Mouse (Mus musculus) neural tube, embryonic 13.5 days (tissue): ENCODE measurements around the gene Cdc42se2. TPM values are rescaled to one million over a fixed set of nuclear protein-coding genes. Genes with fewer than 3 reads are reported as not detected.

Source experiments
- ATAC-seq: fragments of 200-750 bp; cut with Nextera tagmentation; 2 replicates; pipeline ENCODE4 v1.8.0; 2017; ENCODE audit warnings: low read depth, mild to moderate bottlenecking, moderate TSS enrichment, moderate library complexity
- H3K27ac ChIP-seq: fragments of 300-500 bp; sonication (generic); replicated peaks from 2 replicates; pipeline ENCODE4 v1.5.1; 2015; ENCODE audit warnings: moderate library complexity, mild to moderate bottlenecking, inconsistent platforms
- H3K27me3 ChIP-seq: fragments of 300-500 bp; sonication (generic); 2 replicates; pipeline ENCODE4 v1.6.1; 2015; ENCODE audit warnings: mild to moderate bottlenecking, inconsistent platforms
- H3K36me3 ChIP-seq: fragments of 300-500 bp; sonication (generic); 2 replicates; pipeline ENCODE4 v1.6.1; 2015; ENCODE audit warnings: mild to moderate bottlenecking, inconsistent platforms
- H3K4me1 ChIP-seq: fragments of 300-500 bp; sonication (generic); replicated peaks from 2 replicates; pipeline ENCODE4 v1.6.1; 2015; ENCODE audit warnings: inconsistent platforms
- H3K4me2 ChIP-seq: fragments of 300-500 bp; sonication (generic); 2 replicates; pipeline ENCODE4 v1.6.1; 2015; ENCODE audit warnings: inconsistent platforms, mild to moderate bottlenecking, moderate library complexity
- H3K4me3 ChIP-seq: fragments of 300-500 bp; sonication (generic); 2 replicates; pipeline ENCODE4 v1.5.1; 2015; ENCODE audit warnings: mild to moderate bottlenecking, inconsistent platforms
- H3K9ac ChIP-seq: fragments of 300-500 bp; sonication (generic); 2 replicates; pipeline ENCODE4 v1.6.1; 2015; ENCODE audit warnings: moderate library complexity, mild to moderate bottlenecking, inconsistent platforms
- H3K9me3 ChIP-seq: fragments of 300-500 bp; sonication (generic); 2 replicates; pipeline ENCODE4 v1.6.1; 2016; ENCODE audit warnings: inconsistent platforms
- WGBS: fragments of 180-500 bp; shearing (Covaris S2); methylation state at CpG from one replicate; pipeline ENCODE4 v1.1.7; 2015; 5-methylcytosine and 5-hydroxymethylcytosine counted together
- polyA plus RNA-seq: library from polyadenylated mRNA; unstranded; fragments of >200 nt; fragmentation: Nextera tagmentation; extraction: Ambion mirVana; gene quantifications from 2 replicates; pipeline ENCODE4 v1.2.1, GENCODE M21; 2015

Cdc42se2 gene
- polyA plus RNA-seq, 1 experiment from 2014 or later: 134 TPM

DNA sequence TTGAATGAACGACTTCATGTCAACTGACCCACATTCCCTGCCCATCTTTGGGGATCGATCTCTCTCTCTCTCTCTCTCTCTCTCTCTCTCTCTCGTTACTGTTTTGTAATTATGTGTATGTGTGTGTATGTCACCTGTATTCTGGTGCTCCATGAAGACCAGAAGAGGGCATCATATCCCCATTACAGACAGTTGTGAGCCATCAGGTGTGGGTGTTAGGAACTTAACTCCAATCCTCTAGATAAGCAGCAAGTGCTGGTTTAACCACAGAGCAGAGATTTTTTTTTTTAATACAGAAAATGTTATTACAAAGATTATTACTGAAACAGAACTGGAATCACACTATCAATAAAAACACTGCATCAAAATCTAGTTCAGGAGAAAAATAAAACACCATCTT, 1.9 kb downstream of the Cdc42se2 start:
- Histone ChIP-seq H3K4me3 (peak overlapping the region; percentile 75), H3K9ac (peak overlapping the region; percentile 97; the same call in 1 of the 2 replicates), H3K27me3 (no peaks in the 10 kb centered on the region), H3K9me3 (no peaks in the 10 kb centered on the region), H3K4me1 (peaks cover 47% of the 10 kb centered on the region), H3K4me2 (peak overlapping the region; percentile 72), H3K27ac (no peak overlapping the region), H3K36me3 (no peaks in the 10 kb centered on the region)
- no peak for ATAC-seq
- WGBS: 89% methylated on average over 3 of the region's 3 CpGs

DNA sequence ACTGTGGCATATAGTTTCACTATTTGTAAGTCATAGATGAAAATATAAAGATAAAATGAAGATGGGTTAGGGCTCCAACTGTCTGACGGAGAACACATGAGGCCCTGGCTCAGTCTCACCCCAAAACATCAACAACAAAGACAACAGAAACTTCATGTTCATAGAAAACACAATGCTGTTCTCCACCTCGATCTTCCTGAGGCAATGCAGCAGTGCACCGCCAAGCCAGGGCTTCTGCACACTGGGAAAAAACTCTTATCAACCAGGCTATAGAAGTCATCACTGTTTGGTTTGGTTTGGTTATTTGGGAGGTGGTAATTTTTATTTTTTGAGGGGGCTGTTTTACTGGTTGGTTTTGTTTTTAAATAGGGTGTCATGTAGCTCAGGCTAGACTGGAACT, 3.0 kb downstream of the Cdc42se2 start:
- Histone ChIP-seq H3K4me3 (no peak overlapping the region), H3K9me3 (no peaks in the 10 kb centered on the region), H3K9ac (no peak overlapping the region), H3K4me2 (peak overlapping the region; percentile 13; the same call in 1 of the 2 replicates), H3K27me3 (no peaks in the 10 kb centered on the region), H3K27ac (no peak overlapping the region), H3K36me3 (no peaks in the 10 kb centered on the region), H3K4me1 (peaks cover 47% of the 10 kb centered on the region)
- ATAC-seq: no peak
- 94% methylated on average over 3 of the region's 3 CpGs for WGBS

DNA sequence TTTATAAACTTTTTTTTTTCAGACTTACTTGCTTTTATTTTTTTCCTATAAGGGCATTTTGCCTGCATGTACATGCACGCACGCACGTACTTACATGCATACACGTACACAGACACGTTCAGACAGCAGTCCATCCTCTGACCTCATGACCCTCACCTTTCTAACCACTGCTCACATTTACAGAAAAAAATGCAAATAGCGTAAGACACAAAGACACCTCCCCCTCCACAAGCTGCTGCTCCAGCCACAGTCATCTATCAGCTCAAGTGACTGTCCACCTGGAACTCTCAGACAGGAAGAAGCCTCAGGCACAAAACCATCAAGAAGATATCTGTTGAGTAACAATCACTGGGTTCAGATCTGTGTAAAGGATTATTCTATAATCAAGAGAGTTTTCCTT, 5.2 kb downstream of the Cdc42se2 start:
- H3K4me1 ChIP-seq: peaks cover 58% of the 10 kb centered on the region
- H3K9ac ChIP-seq: no peak overlapping the region
- ATAC-seq: no peak
- no peak overlapping the region for H3K4me3 ChIP-seq
- no peak overlapping the region for H3K4me2 ChIP-seq
- no peaks in the 10 kb centered on the region for H3K9me3 ChIP-seq
- no peak overlapping the region for H3K27ac ChIP-seq
- no peaks in the 10 kb centered on the region for H3K27me3 ChIP-seq
- H3K36me3 ChIP-seq: no peaks in the 10 kb centered on the region
- 82% methylated on average over 6 of the region's 6 CpGs for WGBS

- ATAC-seq: no peak
- no peak overlapping the region for H3K4me2 ChIP-seq
- H3K9ac ChIP-seq: no peak overlapping the region
- H3K9me3 ChIP-seq: no peaks in the 10 kb centered on the region
- no peak overlapping the region for H3K27ac ChIP-seq
- no peaks in the 10 kb centered on the region for H3K27me3 ChIP-seq
- no peak overlapping the region for H3K4me3 ChIP-seq
- 90% methylated on average over 1 of the region's 1 CpGs for WGBS
- H3K4me1 ChIP-seq: peaks cover 59% of the 10 kb centered on the region
- H3K36me3 ChIP-seq: no peaks in the 10 kb centered on the region
Observed at GRCm38 (mm10) chr11:54779946-54780345, 7.5 kb downstream of the Cdc42se2 start.

GRCm38 (mm10) chr11:54778131-54778844, 9.2 kb downstream of the Cdc42se2 start:
- Histone ChIP-seq H3K4me1 (peaks cover 47% of the 10 kb centered on the region), H3K9me3 (no peaks in the 10 kb centered on the region), H3K27me3 (no peaks in the 10 kb centered on the region), H3K9ac (no peak overlapping the region), H3K36me3 (no peaks in the 10 kb centered on the region), H3K4me3 (no peak overlapping the region), H3K4me2 (no peak overlapping the region), H3K27ac (peak overlapping the region; percentile 33; the same call in 1 of the 2 replicates)
- no peak for ATAC-seq
- 62% methylated on average over 1 of the region's 1 CpGs for WGBS

- H3K36me3 ChIP-seq: no peaks in the 10 kb centered on the region
- H3K27me3 ChIP-seq: no peaks in the 10 kb centered on the region
- 74% methylated on average over 6 of the region's 6 CpGs for WGBS
- H3K4me3 ChIP-seq: no peak overlapping the region
- no peak overlapping the region for H3K9ac ChIP-seq
- H3K9me3 ChIP-seq: no peaks in the 10 kb centered on the region
- no peak for ATAC-seq
- H3K27ac ChIP-seq: 0 out of 2 replicates have a peak overlapping the region, but pooled peaks have one; percentile 33
- H3K4me2 ChIP-seq: no peak overlapping the region
- peaks cover 48% of the 10 kb centered on the region for H3K4me1 ChIP-seq
Observed at GRCm38 (mm10) chr11:54777387-54778130, 9.9 kb downstream of the Cdc42se2 start.

GRCm38 (mm10) chr11:54776735-54777333, 10.6 kb downstream of the Cdc42se2 start:
- Histone ChIP-seq H3K4me3 (no peak overlapping the region), H3K9ac (no peak overlapping the region), H3K27ac (no peak overlapping the region), H3K9me3 (no peaks in the 10 kb centered on the region), H3K4me1 (peaks cover 44% of the 10 kb centered on the region), H3K36me3 (no peaks in the 10 kb centered on the region), H3K4me2 (no peak overlapping the region), H3K27me3 (no peaks in the 10 kb centered on the region)
- 76% methylated on average over 4 of the region's 4 CpGs for WGBS
- ATAC-seq: no peak

GRCm38 (mm10) chr11:54776367-54776701, 11.1 kb downstream of the Cdc42se2 start:
- Histone ChIP-seq H3K4me1 (peaks cover 47% of the 10 kb centered on the region), H3K9me3 (no peaks in the 10 kb centered on the region), H3K27me3 (no peaks in the 10 kb centered on the region), H3K27ac (no peak overlapping the region; the same call in 1 of the 2 replicates), H3K36me3 (no peaks in the 10 kb centered on the region), H3K4me3 (no peak overlapping the region), H3K9ac (no peak overlapping the region), H3K4me2 (no peak overlapping the region)
- ATAC-seq: no peak
- 88% methylated on average over 2 of the region's 2 CpGs for WGBS

DNA sequence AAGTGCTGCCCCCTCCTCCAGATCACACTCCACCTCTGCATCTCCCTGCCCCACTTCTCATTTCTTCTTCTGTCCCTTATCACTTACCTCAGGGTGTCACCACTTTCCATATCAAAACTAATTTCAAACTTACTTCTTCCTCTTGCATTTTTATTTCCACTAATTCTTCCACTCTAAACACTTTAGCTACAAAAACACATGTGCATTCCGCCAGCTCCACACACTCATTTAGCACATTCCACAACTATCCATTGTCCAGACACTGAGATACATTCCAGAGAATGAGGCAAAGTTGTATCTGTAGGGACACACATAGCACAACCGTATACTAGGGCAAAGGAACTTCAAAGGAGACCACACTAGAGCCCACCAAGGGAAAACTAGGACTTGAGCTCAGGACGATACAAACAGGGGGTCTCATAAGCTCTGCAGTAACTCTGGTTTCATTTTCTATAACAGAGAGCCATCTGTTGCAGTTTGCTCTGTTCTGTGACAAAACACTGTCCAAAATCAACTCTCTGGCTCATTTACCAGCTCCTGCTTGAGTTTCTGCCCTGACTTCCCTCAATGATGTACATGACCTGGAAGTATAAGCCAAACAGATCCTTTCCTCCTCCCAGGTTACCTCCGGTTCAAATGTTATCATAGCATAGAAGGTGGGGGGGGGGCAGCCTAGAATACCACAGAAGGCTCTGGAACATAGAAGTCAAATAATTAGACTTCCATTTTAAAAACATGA, 11.7 kb downstream of the Cdc42se2 start:
- H3K36me3 ChIP-seq: no peaks in the 10 kb centered on the region
- H3K9ac ChIP-seq: no peak overlapping the region
- H3K27me3 ChIP-seq: no peaks in the 10 kb centered on the region
- 75% methylated on average over 4 of the region's 4 CpGs for WGBS
- H3K27ac ChIP-seq: no peak overlapping the region; the same call in 1 of the 2 replicates
- H3K4me1 ChIP-seq: peaks cover 49% of the 10 kb centered on the region
- ATAC-seq: no peak
- no peaks in the 10 kb centered on the region for H3K9me3 ChIP-seq
- H3K4me2 ChIP-seq: no peak overlapping the region
- no peak overlapping the region for H3K4me3 ChIP-seq

- H3K4me1 ChIP-seq: peaks cover 54% of the 10 kb centered on the region
- no peak overlapping the region for H3K4me2 ChIP-seq
- H3K36me3 ChIP-seq: no peaks in the 10 kb centered on the region
- ATAC-seq: no peak
- H3K9ac ChIP-seq: no peak overlapping the region
- no peaks in the 10 kb centered on the region for H3K9me3 ChIP-seq
- 85% methylated on average over 7 of the region's 7 CpGs for WGBS
- H3K27ac ChIP-seq: no peak overlapping the region
- no peaks in the 10 kb centered on the region for H3K27me3 ChIP-seq
- H3K4me3 ChIP-seq: no peak overlapping the region
Observed at GRCm38 (mm10) chr11:54774282-54775078, 13.0 kb downstream of the Cdc42se2 start.

DNA sequence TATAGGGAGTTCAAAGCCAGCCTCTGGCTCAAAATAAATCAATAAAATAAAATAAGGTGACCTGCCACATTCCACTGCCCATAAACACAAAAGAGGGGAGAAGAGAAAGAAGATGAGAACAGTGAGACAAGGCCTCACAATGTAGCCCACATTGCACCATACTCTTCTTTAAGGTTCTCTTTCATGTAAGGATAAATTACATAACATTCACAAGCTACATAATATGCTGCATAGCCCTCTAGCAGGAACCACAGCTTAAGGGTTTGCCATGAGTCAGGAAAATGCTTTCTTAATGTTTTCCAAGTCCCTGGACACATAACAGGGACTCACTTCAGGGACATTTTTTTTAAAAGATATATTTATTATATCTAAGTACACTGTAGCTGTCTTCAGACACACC, 15.9 kb downstream of the Cdc42se2 start:
- no peak overlapping the region for H3K9ac ChIP-seq

More for the DNA sequence above, 15.9 kb downstream of the Cdc42se2 start:
- H3K4me3 ChIP-seq: no peak overlapping the region
- ATAC-seq: no peak
- no peaks in the 10 kb centered on the region for H3K27me3 ChIP-seq
- no peaks in the 10 kb centered on the region for H3K36me3 ChIP-seq
- H3K4me2 ChIP-seq: no peak overlapping the region
- H3K4me1 ChIP-seq: peaks cover 45% of the 10 kb centered on the region
- no peaks in the 10 kb centered on the region for H3K9me3 ChIP-seq
- H3K27ac ChIP-seq: no peak overlapping the region
